Mouse (Mus musculus): ENCODE data around the gene Chst10.

Gene Chst10

GRCm38 (mm10) chr1:38897431-38898248, at the start of gene Chst10:
Chst10 (minus strand) TSS chr1:38898161.
- peak; percentile 85 to 88 for DNase-seq (ENCODE audit: low spot score in 2 of 2)

DNA sequence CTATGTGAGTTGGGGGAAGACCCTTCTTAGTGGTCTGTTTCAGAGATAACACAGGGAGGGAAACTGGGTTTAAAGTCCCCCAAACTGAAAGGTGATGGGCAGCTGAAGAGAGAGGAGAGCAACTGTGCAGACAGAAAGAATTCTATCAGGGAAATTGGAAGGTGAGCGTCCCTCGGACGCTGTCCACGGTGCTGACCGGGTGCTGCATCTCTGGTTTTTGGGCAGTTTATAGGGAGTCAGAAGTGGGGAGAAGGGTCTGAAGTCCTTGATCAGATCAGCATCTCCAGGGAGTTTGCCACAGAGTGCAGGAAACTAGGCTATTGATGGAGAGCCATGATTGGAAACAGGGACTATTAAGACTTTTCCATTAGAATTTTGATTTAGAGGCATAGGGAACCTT, 41.6 kb upstream of the Chst10 start:
- no peak for DNase-seq (ENCODE audit: low spot score in 2 of 2)

GRCm38 (mm10) chr1:38938849-38939248, 40.9 kb upstream of the Chst10 start, which contains the start of gene Nms:
Nms (plus strand) TSS chr1:38939149.
- no peak for DNase-seq (ENCODE audit: low spot score in 2 of 2)

- no peak for DNase-seq (ENCODE audit: low spot score in 2 of 2)
These were observed 38.8 kb upstream of the Chst10 start for GRCm38 (mm10) chr1:38936780-38937179.

DNA sequence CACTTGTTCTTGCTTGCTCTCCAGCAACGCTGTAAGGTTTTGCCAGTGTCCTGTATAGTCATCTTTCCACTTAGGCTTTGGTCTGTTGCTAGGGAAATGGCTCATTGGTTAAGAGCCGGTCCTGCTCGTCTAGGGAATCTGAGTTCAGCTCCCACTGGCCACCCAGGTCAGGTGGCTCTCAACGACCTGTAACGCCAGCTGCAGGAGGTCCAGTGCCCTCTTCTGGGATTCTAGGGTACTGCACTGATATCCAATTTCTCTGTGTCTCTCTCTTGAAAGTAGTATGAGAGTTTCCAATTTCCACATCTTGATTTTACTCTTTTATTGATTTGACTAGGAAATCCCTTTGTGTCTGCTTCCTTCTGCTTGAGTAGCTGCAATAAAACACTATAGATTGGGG, 36.7 kb upstream of the Chst10 start:
- DNase-seq (ENCODE audit: low spot score in 2 of 2): peak in 1 of 2 experiments; percentile 6

DNA sequence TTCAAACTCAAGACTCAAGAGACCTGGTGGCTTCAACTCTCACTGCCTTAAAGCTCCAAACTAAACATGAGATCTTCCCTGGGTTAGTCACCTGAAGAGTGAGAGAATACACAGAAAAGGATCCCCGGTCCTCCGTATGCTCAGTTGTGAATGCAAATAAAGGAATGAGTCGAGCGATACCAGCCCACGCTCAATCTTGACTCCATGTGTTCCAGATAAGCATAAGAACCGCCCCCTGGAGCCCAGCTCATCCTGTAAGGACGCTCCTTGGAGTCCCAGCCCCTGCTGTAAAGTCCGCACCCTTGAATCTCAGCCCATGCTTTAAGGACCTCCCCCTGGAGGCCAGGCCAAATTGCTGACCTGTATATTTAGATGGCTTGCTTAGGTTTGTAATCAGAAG, 32.8 kb upstream of the Chst10 start:
- no peak for DNase-seq (ENCODE audit: low spot score in 2 of 2)

GRCm38 (mm10) chr1:38929468-38929867, 31.5 kb upstream of the Chst10 start:
- no peak for DNase-seq (ENCODE audit: low spot score in 2 of 2)

DNA sequence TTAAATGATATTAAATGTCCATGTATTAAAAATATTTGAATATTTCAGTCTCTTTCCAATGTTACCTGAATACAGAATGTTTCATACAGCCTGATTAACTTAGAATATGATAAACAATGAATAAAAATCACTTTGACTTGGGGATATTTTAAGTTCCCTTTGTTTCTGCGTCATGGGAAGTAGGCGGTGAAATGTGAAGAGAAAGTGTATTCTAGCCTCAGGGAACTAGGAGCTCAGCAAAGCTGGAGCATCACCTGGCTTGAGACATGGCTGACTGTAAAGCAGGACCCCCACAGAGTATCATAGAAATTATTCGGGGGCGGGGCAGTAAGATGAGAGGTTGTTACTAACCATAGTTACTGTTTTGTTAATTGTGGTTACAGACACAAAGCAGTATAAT, 31.0 kb upstream of the Chst10 start:
- DNase-seq (ENCODE audit: low spot score in 2 of 2): no peak

- no peak for DNase-seq (ENCODE audit: low spot score in 2 of 2)
These were observed 6.0 kb upstream of the Chst10 start for GRCm38 (mm10) chr1:38903985-38904384.

GRCm38 (mm10) chr1:38902571-38902970, 4.6 kb upstream of the Chst10 start:
- DNase-seq (ENCODE audit: low spot score in 2 of 2): peak; percentile 52 to 64

DNA sequence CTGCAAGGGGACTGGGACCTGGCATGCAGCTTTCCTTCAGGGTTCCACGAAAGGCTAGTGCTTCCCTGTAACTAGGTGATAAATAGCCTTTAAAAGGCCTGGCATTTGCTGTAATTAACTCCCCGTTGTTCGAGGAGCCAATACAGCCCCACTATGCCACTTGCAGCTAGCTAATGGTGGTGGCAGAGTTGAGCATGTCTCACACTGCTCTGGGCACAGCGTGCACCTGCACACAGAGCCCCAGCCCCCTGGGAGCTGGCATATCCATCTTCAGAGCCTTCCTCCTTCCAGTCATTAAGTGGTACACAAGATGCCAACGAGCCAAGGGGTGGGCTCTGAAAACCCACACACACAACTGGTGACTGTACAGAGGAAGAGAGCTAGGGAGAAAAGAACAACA, 4.9 kb downstream of the Chst10 start:
- no peak for DNase-seq (ENCODE audit: low spot score in 2 of 2)

- DNase-seq (ENCODE audit: low spot score in 2 of 2): no peak
These were observed 6.5 kb downstream of the Chst10 start for GRCm38 (mm10) chr1:38891444-38891843.

DNA sequence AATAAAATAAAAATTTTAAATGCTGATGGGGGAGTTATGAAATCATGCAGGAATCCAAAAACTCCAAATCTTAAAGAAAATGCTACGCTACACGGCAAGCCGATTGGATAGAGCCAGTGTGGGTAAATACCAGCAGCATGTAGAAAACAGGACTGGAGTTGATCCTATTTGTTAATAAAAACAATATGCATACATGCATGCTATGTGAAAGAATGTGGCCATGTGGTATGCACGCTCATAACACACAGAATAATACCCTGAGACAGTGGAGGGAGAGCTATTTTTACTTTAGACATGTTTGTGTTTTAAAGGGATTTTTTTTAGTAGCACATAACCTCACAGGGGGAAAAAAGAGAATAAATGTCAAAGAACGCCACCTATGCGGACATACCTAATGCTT, 9.2 kb downstream of the Chst10 start:
- DNase-seq (ENCODE audit: low spot score in 2 of 2): no peak

DNA sequence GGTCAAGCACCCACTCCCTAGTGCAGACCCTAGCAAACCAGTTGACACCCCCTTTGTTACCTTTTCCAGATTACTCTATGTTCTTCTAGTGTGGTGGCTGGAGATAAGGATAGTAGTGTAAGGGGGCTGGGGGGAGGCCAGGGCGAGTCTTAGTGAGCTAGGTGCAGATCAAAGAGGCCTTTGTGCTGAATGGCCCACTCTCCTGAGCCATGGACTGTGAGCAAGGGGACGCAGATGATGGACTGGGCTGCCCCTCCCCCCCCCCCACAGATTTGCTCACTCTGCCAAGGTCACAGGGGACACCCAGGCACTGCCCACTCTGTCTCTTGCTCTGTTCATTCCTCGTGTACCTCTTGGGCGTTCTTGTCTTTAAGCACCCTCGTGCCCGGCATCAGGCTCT, 10.9 kb downstream of the Chst10 start:
- no peak for DNase-seq (ENCODE audit: low spot score in 2 of 2)

GRCm38 (mm10) chr1:38886602-38887001, 11.4 kb downstream of the Chst10 start:
- no peak for DNase-seq (ENCODE audit: low spot score in 2 of 2)

DNA sequence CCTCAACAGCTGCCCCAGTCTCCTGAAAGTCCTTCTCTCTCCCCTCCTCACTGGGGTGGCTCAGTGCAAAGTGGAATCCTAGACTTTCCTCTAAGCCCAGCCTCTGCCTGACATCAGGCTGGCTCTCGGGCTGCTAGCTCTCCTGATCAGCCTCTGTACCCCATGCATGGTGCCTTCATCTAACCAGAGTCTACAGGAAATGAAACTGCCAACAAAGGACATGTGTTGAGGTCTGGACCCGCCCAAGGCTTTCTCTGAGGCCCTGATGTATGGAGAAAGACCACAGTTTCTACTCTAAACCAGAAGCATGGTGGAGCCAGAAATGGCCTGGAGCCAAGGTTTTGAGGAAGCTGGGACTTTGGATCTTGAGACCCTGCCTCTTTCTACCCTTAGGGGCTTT, 12.0 kb downstream of the Chst10 start:
- peak; percentile 27 to 31 for DNase-seq (ENCODE audit: low spot score in 2 of 2)

GRCm38 (mm10) chr1:38883766-38884165, 14.2 kb downstream of the Chst10 start:
- peak in 1 of 2 experiments; percentile 8 for DNase-seq (ENCODE audit: low spot score in 2 of 2)

DNA sequence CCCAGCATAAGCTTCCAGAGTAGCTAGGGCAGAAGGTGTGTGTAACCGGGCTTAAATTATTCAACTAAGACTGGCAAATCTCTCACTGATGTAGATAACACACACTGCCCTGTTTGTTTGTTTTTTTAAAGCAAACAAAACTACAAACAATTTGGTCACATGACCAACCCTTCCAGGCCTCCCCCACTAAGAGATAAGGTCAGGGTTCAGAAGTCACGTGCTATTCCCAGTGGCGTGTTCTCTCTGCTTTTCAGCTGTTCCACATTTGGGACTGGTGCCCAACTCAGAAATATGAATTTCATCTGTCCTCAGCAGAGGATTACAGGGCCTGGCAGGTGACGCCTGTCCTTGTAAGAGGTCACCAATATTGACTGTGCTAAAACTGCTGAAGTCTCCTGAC, 15.2 kb downstream of the Chst10 start:
- no peak for DNase-seq (ENCODE audit: low spot score in 2 of 2)

DNA sequence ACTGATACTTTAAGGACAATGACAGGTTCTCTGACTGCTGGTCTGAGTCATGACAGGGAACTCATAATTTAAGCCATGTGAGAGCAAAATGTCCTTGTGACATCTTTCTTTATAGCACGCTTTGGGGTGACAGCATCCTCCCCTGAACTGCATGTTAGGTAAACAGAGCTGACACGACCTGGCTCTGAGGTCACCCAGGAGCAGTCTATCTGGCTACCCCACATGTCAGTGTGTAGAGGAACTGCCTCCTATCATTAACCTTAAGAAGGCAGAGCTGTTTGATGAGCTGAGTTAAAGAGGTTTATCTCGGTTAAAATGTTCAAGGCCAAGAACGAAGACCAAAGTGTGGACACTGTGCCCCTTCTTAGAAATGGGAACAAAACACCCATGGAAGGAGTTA, 16.6 kb downstream of the Chst10 start:
- DNase-seq (ENCODE audit: low spot score in 2 of 2): peak in 1 of 2 experiments; percentile 16

GRCm38 (mm10) chr1:38876671-38877382, 21.1 kb downstream of the Chst10 start:
- no peak for DNase-seq (ENCODE audit: low spot score in 2 of 2)

DNA sequence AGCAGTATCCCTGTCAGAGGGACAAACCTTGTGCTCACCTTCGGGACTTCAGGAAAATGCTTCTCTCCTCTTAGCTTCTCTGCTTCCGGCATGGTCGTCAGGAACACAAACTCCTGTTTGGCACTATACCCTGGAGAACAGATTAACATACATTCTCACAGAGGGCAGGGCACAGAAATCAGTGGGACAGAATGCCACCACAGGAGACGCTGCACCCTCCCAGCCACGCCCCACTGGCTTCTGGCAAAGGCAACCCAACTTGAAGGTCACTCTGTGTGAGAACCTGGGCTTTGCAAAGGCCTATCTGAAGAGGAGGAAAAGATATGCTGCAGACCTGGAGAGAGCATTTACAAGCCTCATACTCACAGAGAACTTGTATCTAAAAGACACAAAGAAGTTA, 24.1 kb downstream of the Chst10 start:
- no peak for DNase-seq (ENCODE audit: low spot score in 2 of 2)

GRCm38 (mm10) chr1:38871834-38872233, 26.1 kb downstream of the Chst10 start:
- DNase-seq (ENCODE audit: low spot score in 2 of 2): no peak

Data from spleen, postnatal 36 days (tissue).